22 mouse cellular contexts compared by ENCODE assay signal in the genomic region with DNA sequence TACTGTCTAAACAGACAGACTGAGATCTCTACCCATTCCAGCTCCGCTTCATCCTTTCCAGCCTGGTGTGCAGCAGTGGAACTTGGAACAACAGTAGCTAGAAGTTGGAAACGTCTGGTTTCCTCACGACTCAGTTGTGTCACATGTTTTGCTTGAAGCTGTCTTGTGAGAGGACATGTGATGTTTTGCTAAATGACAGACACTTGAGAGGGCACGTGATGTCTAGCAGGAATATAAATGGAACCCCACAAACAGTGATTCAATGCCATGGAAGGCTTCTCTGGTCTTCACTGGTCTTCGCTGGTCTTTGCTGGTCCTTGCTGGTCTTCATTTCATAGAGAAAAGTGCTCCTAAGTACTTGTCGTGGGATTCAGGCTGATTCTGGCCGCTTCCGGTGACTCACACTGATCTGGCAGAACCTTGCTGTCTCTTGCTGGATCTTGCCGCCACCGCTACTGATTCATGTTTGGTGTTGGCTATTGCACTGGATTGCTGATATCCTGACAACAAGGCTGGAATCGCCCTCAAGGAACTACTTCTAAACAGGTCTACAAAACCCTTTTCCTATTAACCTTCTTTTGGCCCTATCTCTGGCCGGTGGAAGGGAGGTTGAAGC. TPM values are rescaled to one million over a fixed set of nuclear protein-coding genes. Genes with fewer than 3 reads are reported as not detected.
DNase-seq lines count a peak whose midpoint lies in the region; TF ChIP-seq lines count a peak whose summit lies in the region.
"Had no signal": no experiment of that assay in that cellular context is flagged by ENCODE, and none has a peak within 500 bp of the region (broad histone marks: within the 10 kb centered on the region; RNA-seq: fewer than 3 reads in every experiment).

No protein-coding gene starts in this region.

- H3K4me3 ChIP-seq in bone marrow macrophage, adult 2 months (ENCODE audit: insufficient read depth, low read length): no peak overlapping the region
- H3K4me3 ChIP-seq: embryonic facial prominence, embryonic 10.5 days; forebrain, embryonic 10.5 days; hindbrain, embryonic 10.5 days; limb, embryonic 15.5 days; megakaryocyte, embryonic 14.5 days; midbrain, embryonic 13.5 days; neural tube, embryonic 12.5 days had no signal

- 0 out of 2 replicates have a peak, but pooled peaks cover 4% of the 10 kb centered on the region for H3K4me1 ChIP-seq in bone marrow macrophage, adult 2 months (ENCODE audit: control insufficient read depth, insufficient read depth, low read length)
- H3K4me1 ChIP-seq: embryonic facial prominence, embryonic 10.5 days; limb, embryonic 15.5 days; midbrain, embryonic 13.5 days; neural tube, embryonic 12.5 days had no signal

- TF ChIP-seq POLR2A in bone marrow macrophage, adult 2 months (IDR thresholded peaks at IDR 0.05; ENCODE audit: borderline replicate concordance, low read depth, low read length): no peak

- TF ChIP-seq CTCF in bone marrow macrophage, adult 2 months (IDR thresholded peaks at IDR 0.05; ENCODE audit: low read depth, low read length): no peak

- DNase-seq in 3134 (ENCODE audit: extremely low read depth, insufficient read length, low spot score) (peak; percentile 71), 3T3-L1 (ENCODE audit: low read depth, low spot score) (peak; percentile 95)
- peak; percentile 78 for DNase-seq in adrenal gland, adult 2 months
- DNase-seq in spleen, adult 18-20 months: no peak
- no peak for DNase-seq in cerebellum, postnatal 10 days
- no peak for DNase-seq in layer of hippocampus, postnatal 25 days (ENCODE audit: extremely low spot score in 1 of 2, low spot score in 1 of 2)
- DNase-seq: cerebellum, adult 9-11 months; gastrocnemius, postnatal 10 days; kidney, postnatal 4 days; lung, embryonic 14.5 days; retina, postnatal 1 day; thymus, adult 18-20 months; thymus, postnatal 36 days had no signal

- H3K27ac ChIP-seq in bone marrow macrophage, adult 2 months (ENCODE audit: insufficient read depth, low read depth, low read length): peak overlapping the region; percentile 61
- H3K27ac ChIP-seq: embryonic facial prominence, embryonic 10.5 days; forebrain, embryonic 10.5 days; hindbrain, embryonic 10.5 days; limb, embryonic 15.5 days; liver, embryonic 14.5 days; midbrain, embryonic 13.5 days; neural tube, embryonic 12.5 days had no signal

RNA-seq across cellular contexts. Expression of gene Trim33, which starts 16.2 kb away (rescaled TPM):
- total RNA-seq in adrenal gland, adult 2 months (2021): 10 to 100 TPM; 30.8 to 44.2 TPM
- polyA plus RNA-seq in adrenal gland, adult 2 months (2012; rRNA removed): 5.3 and 6.3 TPM in 2 replicates
- 23.3 and 24.5 TPM in 2 replicates for polyA plus RNA-seq in bone marrow macrophage, adult 2 months (2012; ENCODE audit: insufficient read depth, insufficient read length, missing spikeins)
- 10 to 100 TPM; 48.0 to 56.1 TPM for total RNA-seq in layer of hippocampus, postnatal 25 days (2021)

Comparison
In these comparisons a context has a peak if more than half of its experiments do, and no peak if none do; other contexts are left out.
1. DNase-seq: peak in 3134 (single experiment), 3T3-L1 (single experiment) and adrenal gland, adult 2 months (single experiment); none in spleen, adult 18-20 months (0 of 2), cerebellum, postnatal 10 days (0 of 2) and layer of hippocampus, postnatal 25 days (0 of 2).